Mouse (Mus musculus) lung, adult 2 months (tissue): ENCODE results near the gene Mapk13. TPM values are rescaled to one million over a fixed set of nuclear protein-coding genes. Genes with fewer than 3 reads are reported as not detected.
"Not testable (repeated sequence)": the region's sequence is repeated elsewhere in the genome, so short reads cannot be mapped to it uniquely, and the experiment has no call there.

Experiments
- DNase-seq: peaks from one replicate; pipeline ENCODE4 v3.0.0; 2022
- H3K4me1 ChIP-seq: fragments of 200-500 bp; 2 replicates; pipeline ENCODE4 v1.6.1; 2011; ENCODE audit warnings: low read length; ENCODE audit not compliant: control insufficient read depth, insufficient read depth
- H3K4me3 ChIP-seq: fragments of 200-500 bp; replicated peaks from 2 replicates; pipeline ENCODE3; 2011; ENCODE audit warnings: low read depth, mild to moderate bottlenecking, control low read depth, low read length; ENCODE audit errors: extremely low read depth
- CTCF ChIP-seq: fragments of 200-500 bp; IDR thresholded peaks from 2 replicates; pipeline ENCODE4 v1.5.1; 2011; ENCODE audit warnings: mild to moderate bottlenecking, low read length, control low read depth; ENCODE audit not compliant: insufficient read depth
- POLR2A ChIP-seq: fragments of 200-500 bp; IDR thresholded peaks from 2 replicates; pipeline ENCODE4 v1.6.1; 2011; ENCODE audit warnings: low read depth, mild to moderate bottlenecking, control low read depth, low read length, borderline replicate concordance; ENCODE audit errors: extremely low read depth
- WGBS: fragments of 180-500 bp; shearing (Covaris S2); methylation state at CpG from one replicate; pipeline ENCODE4 v1.1.7; 2018; 5-methylcytosine and 5-hydroxymethylcytosine counted together
- polyA plus RNA-seq: library from polyadenylated mRNA; depleted of rRNA; stranded (reverse); fragments of >200 nt; gene quantifications from 2 replicates; pipeline ENCODE4 v1.2.3, GENCODE M21; 2012

Mapk13 gene
- polyA plus RNA-seq, 1 experiment, result 19.4 TPM

GRCm38 (mm10) chr17:28809175-28809831 lies 40.2 kb downstream of the Mapk13 start:
- H3K4me3 ChIP-seq, result no peak overlapping the region
- no peaks in the 10 kb centered on the region for H3K4me1 ChIP-seq
- WGBS, result 92% methylated on average over 10 of the region's 10 CpGs
- DNase-seq, result no peak
- TF ChIP-seq POLR2A (no peak), CTCF (no peak)

- no peaks in the 10 kb centered on the region for H3K4me1 ChIP-seq
- no peak for TF ChIP-seq POLR2A
- no peak for TF ChIP-seq CTCF
- no peak for DNase-seq
- WGBS, result 90% methylated on average over 10 of the region's 10 CpGs
- no peak overlapping the region for H3K4me3 ChIP-seq
These were observed 43.2 kb downstream of the Mapk13 start for GRCm38 (mm10) chr17:28812345-28812744.

GRCm38 (mm10) chr17:28814529-28815097 lies 45.5 kb downstream of the Mapk13 start:
- 90% methylated on average over 18 of the region's 18 CpGs for WGBS
- DNase-seq, result no peak
- TF ChIP-seq POLR2A (no peak), CTCF (no peak)
- H3K4me3 ChIP-seq, result no peak overlapping the region
- no peaks in the 10 kb centered on the region for H3K4me1 ChIP-seq

GRCm38 (mm10) chr17:28815384-28816004 lies 46.4 kb downstream of the Mapk13 start:
- TF ChIP-seq POLR2A (no peak), CTCF (no peak)
- Histone ChIP-seq H3K4me3 (no peak overlapping the region), H3K4me1 (no peaks in the 10 kb centered on the region)
- 61% methylated on average over 10 of the region's 10 CpGs for WGBS
- DNase-seq, result no peak

- H3K4me3 ChIP-seq, DNase-seq, H3K4me1 ChIP-seq: not testable (repeated sequence)
- 92% methylated on average over 10 of the region's 10 CpGs for WGBS
These were observed 47.2 kb downstream of the Mapk13 start for GRCm38 (mm10) chr17:28816326-28816725.

- no peak for DNase-seq
- no peak for TF ChIP-seq POLR2A
- Histone ChIP-seq H3K4me3 (no peak overlapping the region), H3K4me1 (no peaks in the 10 kb centered on the region)
- 95% methylated on average over 25 of the region's 25 CpGs for WGBS
These were observed 48.0 kb downstream of the Mapk13 start for GRCm38 (mm10) chr17:28816875-28817811.

- TF ChIP-seq CTCF (no peak), POLR2A (no peak)
- 65% methylated on average over 2 of the region's 2 CpGs for WGBS
- DNase-seq, result no peak
- H3K4me3 ChIP-seq, result no peak overlapping the region
- H3K4me1 ChIP-seq, result no peaks in the 10 kb centered on the region
These were observed 51.1 kb downstream of the Mapk13 start for GRCm38 (mm10) chr17:28820189-28820588.

- H3K4me3 ChIP-seq, result no peak overlapping the region
- H3K4me1 ChIP-seq, result no peaks in the 10 kb centered on the region
- 87% methylated on average over 13 of the region's 13 CpGs for WGBS
- TF ChIP-seq POLR2A (no peak), CTCF (no peak)
- no peak for DNase-seq
These were observed 54.1 kb downstream of the Mapk13 start for GRCm38 (mm10) chr17:28823004-28823745.

- 84% methylated on average over 11 of the region's 11 CpGs for WGBS
- H3K4me1 ChIP-seq, result no peaks in the 10 kb centered on the region
- DNase-seq, result no peak
- TF ChIP-seq POLR2A, result no peak
- TF ChIP-seq CTCF, result no peak
- no peak overlapping the region for H3K4me3 ChIP-seq
These were observed 54.7 kb downstream of the Mapk13 start for GRCm38 (mm10) chr17:28823749-28824148.
